Mouse (Mus musculus): Measurements from ENCODE around the gene Rffl. TPM values are rescaled to one million over a fixed set of nuclear protein-coding genes. Genes with fewer than 3 reads are reported as not detected.

Gene Rffl
- polyA plus RNA-seq, 1 experiment from 2014 or later: 3.8 TPM

- H3K27ac ChIP-seq (replicated peaks in 1 of 2; ENCODE audit: control insufficient read depth in 1 of 2, insufficient read depth in 1 of 2, low read depth in 2 of 2, low read length in 2 of 2): no peak overlapping the region
- no peak for ATAC-seq (ENCODE audit: insufficient number of reproducible peaks, insufficient read depth, low FRiP score, low read depth)
Observed at GRCm38 (mm10) chr11:82807370-82807769, 63.6 kb downstream of the Rffl start.

GRCm38 (mm10) chr11:82806656-82807055, 64.4 kb downstream of the Rffl start:
- Histone ChIP-seq H3K4me1 (ENCODE audit: control insufficient read depth in 2 of 2, insufficient read depth in 2 of 2, low read length in 2 of 2) (peaks cover 1 to 14% of the 10 kb centered on the region in 2 experiments; a peak in 3 of 4 replicates), H3K36me3 (ENCODE audit: control insufficient read depth, insufficient read depth, low read length) (peaks cover 37% of the 10 kb centered on the region), H3K27me3 (ENCODE audit: control insufficient read depth, insufficient read depth, low read length) (no peaks in the 10 kb centered on the region), H3K4me2 (ENCODE audit: low read length) (no peak overlapping the region), H3K27ac (replicated peaks in 1 of 2; ENCODE audit: control insufficient read depth in 1 of 2, insufficient read depth in 1 of 2, low read depth in 2 of 2, low read length in 2 of 2) (no peak overlapping the region), H3K4me3 (ENCODE audit: control insufficient read depth in 1 of 2, insufficient read depth in 1 of 2, low read depth in 1 of 2, low read length in 2 of 2) (no peak overlapping the region), H3K9me3 (ENCODE audit: control insufficient read depth, low read length) (no peaks in the 10 kb centered on the region), H3K9ac (ENCODE audit: low read length) (no peak overlapping the region)
- 48% methylated on average over 3 of the region's 3 CpGs for WGBS
- no peak for ATAC-seq (ENCODE audit: insufficient number of reproducible peaks, insufficient read depth, low FRiP score, low read depth)

More at GRCm38 (mm10) chr11:82807370-82807769, 63.6 kb downstream of the Rffl start:
- Histone ChIP-seq H3K9ac (ENCODE audit: low read length) (no peak overlapping the region), H3K27me3 (ENCODE audit: control insufficient read depth, insufficient read depth, low read length) (no peaks in the 10 kb centered on the region), H3K4me2 (ENCODE audit: low read length) (no peak overlapping the region), H3K9me3 (ENCODE audit: control insufficient read depth, low read length) (no peaks in the 10 kb centered on the region), H3K4me1 (ENCODE audit: control insufficient read depth in 2 of 2, insufficient read depth in 2 of 2, low read length in 2 of 2) (peaks cover 5 to 20% of the 10 kb centered on the region in 2 experiments), H3K4me3 (ENCODE audit: control insufficient read depth in 1 of 2, insufficient read depth in 1 of 2, low read depth in 1 of 2, low read length in 2 of 2) (no peak overlapping the region), H3K36me3 (ENCODE audit: control insufficient read depth, insufficient read depth, low read length) (peaks cover 30% of the 10 kb centered on the region)
- 75% methylated on average over 3 of the region's 3 CpGs for WGBS

- Histone ChIP-seq H3K27ac (replicated peaks in 1 of 2; ENCODE audit: control insufficient read depth in 1 of 2, insufficient read depth in 1 of 2, low read depth in 2 of 2, low read length in 2 of 2) (no peak overlapping the region), H3K36me3 (ENCODE audit: control insufficient read depth, insufficient read depth, low read length) (peaks cover 52% of the 10 kb centered on the region), H3K4me1 (ENCODE audit: control insufficient read depth in 2 of 2, insufficient read depth in 2 of 2, low read length in 2 of 2) (peaks cover 5 to 14% of the 10 kb centered on the region in 2 experiments), H3K9ac (ENCODE audit: low read length) (no peak overlapping the region), H3K4me3 (ENCODE audit: control insufficient read depth in 1 of 2, insufficient read depth in 1 of 2, low read depth in 1 of 2, low read length in 2 of 2) (no peak overlapping the region), H3K4me2 (ENCODE audit: low read length) (no peak overlapping the region), H3K9me3 (ENCODE audit: control insufficient read depth, low read length) (no peaks in the 10 kb centered on the region), H3K27me3 (ENCODE audit: control insufficient read depth, insufficient read depth, low read length) (no peaks in the 10 kb centered on the region)
- no peak for ATAC-seq (ENCODE audit: insufficient number of reproducible peaks, insufficient read depth, low FRiP score, low read depth)
- WGBS: 90% methylated on average over 11 of the region's 11 CpGs
Observed at GRCm38 (mm10) chr11:82783453-82783852, 87.6 kb downstream of the Rffl start.

GRCm38 (mm10) chr11:82782197-82782596, 88.8 kb downstream of the Rffl start:
- Histone ChIP-seq H3K27me3 (ENCODE audit: control insufficient read depth, insufficient read depth, low read length) (no peaks in the 10 kb centered on the region), H3K27ac (replicated peaks in 1 of 2; ENCODE audit: control insufficient read depth in 1 of 2, insufficient read depth in 1 of 2, low read depth in 2 of 2, low read length in 2 of 2) (peak overlapping the region in 1 of 2 experiments; percentile 95; a peak in 2 of 4 replicates), H3K4me1 (ENCODE audit: control insufficient read depth in 2 of 2, insufficient read depth in 2 of 2, low read length in 2 of 2) (peaks cover 5 to 14% of the 10 kb centered on the region in 2 experiments), H3K4me3 (ENCODE audit: control insufficient read depth in 1 of 2, insufficient read depth in 1 of 2, low read depth in 1 of 2, low read length in 2 of 2) (peak overlapping the region; percentile 87 to 88), H3K9me3 (ENCODE audit: control insufficient read depth, low read length) (no peaks in the 10 kb centered on the region), H3K36me3 (ENCODE audit: control insufficient read depth, insufficient read depth, low read length) (peaks cover 39% of the 10 kb centered on the region), H3K4me2 (ENCODE audit: low read length) (peak overlapping the region; percentile 88), H3K9ac (ENCODE audit: low read length) (peak overlapping the region; percentile 97)
- 31% methylated on average over 6 of the region's 6 CpGs for WGBS
- ATAC-seq (ENCODE audit: insufficient number of reproducible peaks, insufficient read depth, low FRiP score, low read depth): no peak

GRCm38 (mm10) chr11:82780983-82781903, 89.8 kb downstream of the Rffl start, which contains the start of gene Lig3:
Lig3 (plus strand) TSS chr11:82781108.
- Histone ChIP-seq H3K4me1 (ENCODE audit: control insufficient read depth in 2 of 2, insufficient read depth in 2 of 2, low read length in 2 of 2) (peaks cover 5 to 14% of the 10 kb centered on the region in 2 experiments), H3K4me2 (ENCODE audit: low read length) (peak within 1 kb of the TSS; percentile 88), H3K27ac (replicated peaks in 1 of 2; ENCODE audit: control insufficient read depth in 1 of 2, insufficient read depth in 1 of 2, low read depth in 2 of 2, low read length in 2 of 2) (peak within 1 kb of the TSS; percentile 95 to 98), H3K4me3 (ENCODE audit: control insufficient read depth in 1 of 2, insufficient read depth in 1 of 2, low read depth in 1 of 2, low read length in 2 of 2) (peak within 1 kb of the TSS; percentile 87 to 88), H3K9me3 (ENCODE audit: control insufficient read depth, low read length) (no peaks in the 10 kb centered on the region), H3K27me3 (ENCODE audit: control insufficient read depth, insufficient read depth, low read length) (no peaks in the 10 kb centered on the region), H3K9ac (ENCODE audit: low read length) (peak within 1 kb of the TSS; percentile 97), H3K36me3 (ENCODE audit: control insufficient read depth, insufficient read depth, low read length) (peaks cover 30% of the 10 kb centered on the region)
- WGBS: under 1% methylated on average over 81 of the region's 90 CpGs
- ATAC-seq (ENCODE audit: insufficient number of reproducible peaks, insufficient read depth, low FRiP score, low read depth): peak; percentile 92

- H3K4me2 ChIP-seq (ENCODE audit: low read length): peak overlapping the region; percentile 88
- 51% methylated on average over 5 of the region's 5 CpGs for WGBS
Observed at GRCm38 (mm10) chr11:82780134-82780533, 90.9 kb downstream of the Rffl start.

GRCm38 (mm10) chr11:82764438-82764924, 106.5 kb downstream of the Rffl start:
- peaks cover 5 to 18% of the 10 kb centered on the region in 2 experiments for H3K4me1 ChIP-seq (ENCODE audit: control insufficient read depth in 2 of 2, insufficient read depth in 2 of 2, low read length in 2 of 2)
- peak overlapping the region; percentile 91 for H3K9ac ChIP-seq (ENCODE audit: low read length)
- H3K9me3 ChIP-seq (ENCODE audit: control insufficient read depth, low read length): no peaks in the 10 kb centered on the region
- H3K36me3 ChIP-seq (ENCODE audit: control insufficient read depth, insufficient read depth, low read length): peaks cover 17% of the 10 kb centered on the region
- H3K27ac ChIP-seq (replicated peaks in 1 of 2; ENCODE audit: control insufficient read depth in 1 of 2, insufficient read depth in 1 of 2, low read depth in 2 of 2, low read length in 2 of 2): peak overlapping the region; percentile 79 to 89
- H3K27me3 ChIP-seq (ENCODE audit: control insufficient read depth, insufficient read depth, low read length): no peaks in the 10 kb centered on the region
- under 1% methylated on average over 28 of the region's 28 CpGs for WGBS
- H3K4me3 ChIP-seq (ENCODE audit: control insufficient read depth in 1 of 2, insufficient read depth in 1 of 2, low read depth in 1 of 2, low read length in 2 of 2): peak overlapping the region; percentile 76 to 95
- peak; percentile 67 for ATAC-seq (ENCODE audit: insufficient number of reproducible peaks, insufficient read depth, low FRiP score, low read depth)
- H3K4me2 ChIP-seq (ENCODE audit: low read length): peak overlapping the region; percentile 92

More at GRCm38 (mm10) chr11:82780134-82780533, 90.9 kb downstream of the Rffl start:
- Histone ChIP-seq H3K9me3 (ENCODE audit: control insufficient read depth, low read length) (no peaks in the 10 kb centered on the region), H3K4me1 (ENCODE audit: control insufficient read depth in 2 of 2, insufficient read depth in 2 of 2, low read length in 2 of 2) (peaks cover 5 to 14% of the 10 kb centered on the region in 2 experiments), H3K36me3 (ENCODE audit: control insufficient read depth, insufficient read depth, low read length) (peaks cover 19% of the 10 kb centered on the region), H3K27me3 (ENCODE audit: control insufficient read depth, insufficient read depth, low read length) (no peaks in the 10 kb centered on the region), H3K4me3 (ENCODE audit: control insufficient read depth in 1 of 2, insufficient read depth in 1 of 2, low read depth in 1 of 2, low read length in 2 of 2) (peak overlapping the region; percentile 87 to 88), H3K27ac (replicated peaks in 1 of 2; ENCODE audit: control insufficient read depth in 1 of 2, insufficient read depth in 1 of 2, low read depth in 2 of 2, low read length in 2 of 2) (peak overlapping the region in 1 of 2 experiments; percentile 95; a peak in 1 of 4 replicates), H3K9ac (ENCODE audit: low read length) (peak overlapping the region; percentile 97)
- ATAC-seq (ENCODE audit: insufficient number of reproducible peaks, insufficient read depth, low FRiP score, low read depth): no peak
